Comparison of ENCODE assay signal across 20 mouse cellular contexts in genomic region chr13:84751576-84752490, GRCm38 (mm10).
DNase-seq lines count a peak whose midpoint lies in the region; ATAC-seq and TF ChIP-seq lines count a peak whose summit lies in the region.
"Had no signal": no experiment of that assay in that cellular context is flagged by ENCODE, and none has a peak within 500 bp of the region (broad histone marks: within the 10 kb centered on the region; RNA-seq: fewer than 3 reads in every experiment).

No protein-coding gene starts in this region.

- no peak for TF ChIP-seq CTCF in layer of hippocampus, adult 2 months (conservative IDR thresholded peaks at IDR 0.05)
- TF ChIP-seq CTCF in stomach, postnatal 0 days (IDR thresholded peaks at IDR 0.05; ENCODE audit: low read depth) = no peak

- no peak for DNase-seq in layer of hippocampus, adult 2 months (ENCODE audit: low spot score in 2 of 2)
- DNase-seq in layer of hippocampus, adult 18-20 months (ENCODE audit: low spot score in 2 of 2) = no peak
- peak; percentile 39 for DNase-seq in brain, adult 2 months (ENCODE audit: low read depth, low spot score)
- peak; percentile 24 to 32 for DNase-seq in cerebellum, postnatal 25 days
- DNase-seq in kidney, adult 11 months = no peak
- no peak for DNase-seq in stomach, postnatal 0 days (ENCODE audit: low spot score)
- DNase-seq: adrenal gland, adult 8-10 months; heart, postnatal 10 days; kidney, adult 9 months; kidney, postnatal 36 days; liver, embryonic 13.5 days; lung, embryonic 14.5 days; lung, postnatal 4 days had no signal

- peak; percentile 89 for ATAC-seq in forebrain, embryonic 15.5 days (replicated peaks)
- no peak for ATAC-seq in stomach, postnatal 0 days (ENCODE audit: low FRiP score, low TSS enrichment)
- ATAC-seq: inflammation-experienced regulatory T-cells, adult 6 months had no signal

- H3K4me2 ChIP-seq in forebrain, embryonic 15.5 days (replicated peaks) = no peak overlapping the region
- no peak overlapping the region for H3K4me2 ChIP-seq in stomach, postnatal 0 days (replicated peaks; ENCODE audit: low read depth)
- H3K4me2 ChIP-seq: heart, embryonic 11.5 days; hindbrain, embryonic 12.5 days; limb, embryonic 13.5 days; liver, embryonic 13.5 days; lung, embryonic 14.5 days; stomach, embryonic 15.5 days had no signal

- H3K27me3 ChIP-seq in forebrain, embryonic 15.5 days = no peaks in the 10 kb centered on the region
- no peaks in the 10 kb centered on the region for H3K27me3 ChIP-seq in stomach, postnatal 0 days (ENCODE audit: control insufficient read depth, insufficient read depth, low read length)
- H3K27me3 ChIP-seq: hindbrain, embryonic 12.5 days; limb, embryonic 13.5 days; liver, embryonic 13.5 days; stomach, embryonic 15.5 days had no signal

- H3K4me1 ChIP-seq in forebrain, embryonic 15.5 days = peaks cover 28% of the 10 kb centered on the region
- H3K4me1 ChIP-seq in stomach, postnatal 0 days (replicated peaks; ENCODE audit: control insufficient read depth, insufficient read depth) = no peaks in the 10 kb centered on the region
- H3K4me1 ChIP-seq: embryonic facial prominence, embryonic 10.5 days; limb, embryonic 13.5 days; liver, embryonic 13.5 days; stomach, embryonic 15.5 days had no signal

- peak overlapping the region; percentile 39; the same call in 1 of the 2 replicates for H3K4me3 ChIP-seq in layer of hippocampus, adult 2 months
- H3K4me3 ChIP-seq in forebrain, embryonic 15.5 days = no peak overlapping the region
- no peak overlapping the region for H3K4me3 ChIP-seq in stomach, postnatal 0 days (ENCODE audit: low read depth, low read length)
- H3K4me3 ChIP-seq: embryonic facial prominence, embryonic 10.5 days; hindbrain, embryonic 12.5 days; limb, embryonic 13.5 days; liver, embryonic 13.5 days; stomach, embryonic 15.5 days had no signal

- H3K9ac ChIP-seq in forebrain, embryonic 15.5 days (replicated peaks) = no peak overlapping the region
- H3K9ac ChIP-seq in stomach, postnatal 0 days (ENCODE audit: low read length) = no peak overlapping the region
- H3K9ac ChIP-seq: hindbrain, embryonic 12.5 days; limb, embryonic 13.5 days; liver, embryonic 13.5 days; lung, embryonic 14.5 days; stomach, embryonic 15.5 days had no signal

- peak overlapping the region; percentile 98 for H3K27ac ChIP-seq in layer of hippocampus, adult 2 months
- H3K27ac ChIP-seq in forebrain, embryonic 15.5 days (replicated peaks) = peak overlapping the region; percentile 94
- no peak overlapping the region for H3K27ac ChIP-seq in stomach, postnatal 0 days (replicated peaks)
- H3K27ac ChIP-seq: embryonic facial prominence, embryonic 10.5 days; hindbrain, embryonic 12.5 days; limb, embryonic 13.5 days; liver, embryonic 13.5 days; stomach, embryonic 15.5 days had no signal

- no peaks in the 10 kb centered on the region for H3K36me3 ChIP-seq in forebrain, embryonic 15.5 days
- no peaks in the 10 kb centered on the region for H3K36me3 ChIP-seq in stomach, postnatal 0 days (ENCODE audit: control insufficient read depth, insufficient read depth, low read length)
- H3K36me3 ChIP-seq: embryonic facial prominence, embryonic 10.5 days; hindbrain, embryonic 12.5 days; limb, embryonic 13.5 days; liver, embryonic 13.5 days; stomach, embryonic 15.5 days had no signal

- H3K9me3 ChIP-seq in forebrain, embryonic 15.5 days = no peaks in the 10 kb centered on the region
- H3K9me3 ChIP-seq in stomach, postnatal 0 days (ENCODE audit: control insufficient read depth, low read length) = no peaks in the 10 kb centered on the region
- H3K9me3 ChIP-seq: embryonic facial prominence, embryonic 10.5 days; hindbrain, embryonic 12.5 days; limb, embryonic 13.5 days; liver, embryonic 13.5 days; stomach, embryonic 15.5 days had no signal

- TF ChIP-seq EP300 in stomach, postnatal 0 days (optimal IDR thresholded peaks at IDR 0.05) = no peak

- WGBS in forebrain, embryonic 15.5 days = 9% methylated on average over 2 of the region's 2 CpGs
- 75% methylated on average over 2 of the region's 2 CpGs for WGBS in stomach, postnatal 0 days

Comparison
In these comparisons a context has a peak if more than half of its experiments do, and no peak if none do; other contexts are left out.
1. DNase-seq: peak in brain, adult 2 months (single experiment) and cerebellum, postnatal 25 days (2 of 2); none in layer of hippocampus, adult 2 months (0 of 2), layer of hippocampus, adult 18-20 months (0 of 2), kidney, adult 11 months (single experiment) and stomach, postnatal 0 days (single experiment).